Mouse (Mus musculus) cortical plate, adult 2 months (tissue): ENCODE results near the gene Gm5460. TPM values are rescaled to one million over a fixed set of nuclear protein-coding genes. Genes with fewer than 3 reads are reported as not detected.

Experiments
- H3K27ac ChIP-seq: fragments of 200-500 bp; 2 replicates; pipeline ENCODE4 v1.5.1; 2012; ENCODE audit warnings: low read length, control low read depth, inconsistent platforms; ENCODE audit not compliant: insufficient read depth
- H3K4me1 ChIP-seq: fragments of 200-500 bp; 2 replicates; pipeline ENCODE4 v1.6.1; 2011; ENCODE audit warnings: low read length; ENCODE audit not compliant: control insufficient read depth, insufficient read depth
- H3K4me3 ChIP-seq: fragments of 200-500 bp; 2 replicates; pipeline ENCODE4 v1.5.1; 2011; ENCODE audit warnings: mild to moderate bottlenecking, low read length, control low read depth; ENCODE audit not compliant: insufficient read depth
- CTCF ChIP-seq: fragments of 200-500 bp; IDR thresholded peaks from 2 replicates; pipeline ENCODE4 v1.5.1; 2011; ENCODE audit warnings: mild to moderate bottlenecking, control low read depth, low read length; ENCODE audit not compliant: insufficient read depth; ENCODE audit errors: extremely low read depth
- POLR2A ChIP-seq: fragments of 200-500 bp; IDR thresholded peaks from 2 replicates; pipeline ENCODE4 v1.6.1; 2011; ENCODE audit warnings: mild to moderate bottlenecking, low read length, control low read depth; ENCODE audit not compliant: insufficient read depth; ENCODE audit errors: extremely low read depth
- polyA plus RNA-seq: library from polyadenylated mRNA; depleted of rRNA; stranded (reverse); fragments of >200 nt; gene quantifications from 2 replicates; pipeline ENCODE4 v1.2.3, GENCODE M21; 2012; rRNA removed

The Gm5460 gene
- polyA plus RNA-seq, 1 experiment = not detected

- no peak for TF ChIP-seq POLR2A
- no peak for TF ChIP-seq CTCF
- H3K4me1 ChIP-seq = no peaks in the 10 kb centered on the region
- H3K27ac ChIP-seq = no peak overlapping the region
- no peak overlapping the region for H3K4me3 ChIP-seq
Observed at GRCm38 (mm10) chr14:34091475-34091874, 74.9 kb downstream of the Gm5460 start.

DNA sequence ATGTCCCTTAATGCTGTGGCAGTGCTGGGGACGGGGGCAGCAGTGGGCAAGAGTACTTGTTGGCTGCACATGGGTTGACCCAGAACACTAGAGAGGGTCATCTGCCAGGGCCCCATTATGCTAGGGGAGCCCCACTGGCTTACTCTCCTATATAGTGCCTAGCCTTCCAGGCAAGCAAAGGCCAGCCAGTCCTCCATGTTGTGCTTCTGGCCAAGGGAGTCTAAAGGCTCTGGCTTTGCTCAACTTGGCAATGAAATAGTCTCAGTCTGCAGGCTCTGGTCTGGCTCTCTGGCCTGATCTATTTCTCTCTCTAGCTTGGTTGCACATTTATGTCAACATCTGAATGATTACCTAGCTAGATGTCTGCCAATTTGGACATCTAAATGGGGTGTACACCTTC lies 76.3 kb downstream of the Gm5460 start:
- Histone ChIP-seq H3K27ac (no peak overlapping the region), H3K4me1 (no peaks in the 10 kb centered on the region), H3K4me3 (no peak overlapping the region)
- no peak for TF ChIP-seq POLR2A
- TF ChIP-seq CTCF = no peak

DNA sequence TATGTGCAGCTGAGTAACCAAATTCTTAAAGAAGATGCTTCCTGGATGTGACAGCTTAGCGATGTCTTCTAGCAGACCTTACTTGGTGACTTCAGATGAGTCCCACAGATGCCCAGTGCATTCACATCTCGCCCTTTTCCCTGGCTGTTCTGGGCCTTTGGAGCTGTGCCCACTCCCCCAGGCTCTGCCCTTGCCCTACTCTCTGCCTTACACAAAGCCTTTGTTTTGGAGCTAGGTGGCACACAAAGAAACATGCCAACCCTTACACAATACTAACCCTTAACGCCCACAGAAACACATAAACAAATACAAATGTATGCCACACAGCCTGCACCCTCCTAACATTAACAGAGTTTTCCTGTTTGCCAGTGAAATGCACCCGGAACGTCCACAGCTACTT lies 79.6 kb downstream of the Gm5460 start:
- Histone ChIP-seq H3K4me1 (no peaks in the 10 kb centered on the region), H3K4me3 (no peak overlapping the region), H3K27ac (no peak overlapping the region)
- TF ChIP-seq POLR2A = no peak
- no peak for TF ChIP-seq CTCF

Other genes with a start within 250 kb of the Gm5460 start
- 3.8 and 4.2 TPM in 2 replicates for gene Gdf10, start 93.2 kb upstream of the Gm5460 start, polyA plus RNA-seq
- gene Gdf2, start 75.7 kb upstream of the Gm5460 start, polyA plus RNA-seq = not detected in 2 replicates
- not detected in 2 replicates for gene Rbp3, start 62.8 kb upstream of the Gm5460 start, polyA plus RNA-seq
- 3.1 and 3.4 TPM in 2 replicates for gene Zfp488, start 38.0 kb upstream of the Gm5460 start, polyA plus RNA-seq
- not detected in 2 replicates for gene Gm30083, start 1.6 kb upstream of the Gm5460 start, polyA plus RNA-seq
- not detected in 2 replicates for gene Antxrl, start 35.9 kb downstream of the Gm5460 start, polyA plus RNA-seq
- 0.44 and 0.86 TPM in 2 replicates for gene Anxa8, start 69.2 kb downstream of the Gm5460 start, polyA plus RNA-seq
- not detected in 2 replicates for gene A630023A22Rik, start 86.0 kb downstream of the Gm5460 start, polyA plus RNA-seq
- gene Npy4r, start 135.7 kb downstream of the Gm5460 start, polyA plus RNA-seq = not detected in 2 replicates
- 0.44 and 0.51 TPM in 2 replicates for gene Gprin2, start 184.9 kb downstream of the Gm5460 start, polyA plus RNA-seq
- gene Syt15, start 202.8 kb downstream of the Gm5460 start, polyA plus RNA-seq = 1.2 TPM in 2 replicates